Mouse (Mus musculus) midbrain, embryonic 16.5 days (tissue): ENCODE results near the gene Gm20388. TPM values are rescaled to one million over a fixed set of nuclear protein-coding genes. Genes with fewer than 3 reads are reported as not detected.

Experiments
- ATAC-seq: fragments of 200-750 bp; cut with Nextera tagmentation; 2 replicates; pipeline ENCODE4 v1.8.0; 2017; ENCODE audit warnings: moderate TSS enrichment
- H3K27ac ChIP-seq: fragments of 300-500 bp; sonication (generic); 2 replicates; pipeline ENCODE4 v1.5.1; 2014; ENCODE audit warnings: mild to moderate bottlenecking, low read length, mixed read lengths
- H3K27me3 ChIP-seq: fragments of 300-500 bp; sonication (generic); 2 replicates; pipeline ENCODE4 v1.6.1; 2014; ENCODE audit warnings: low read depth, low read length, mixed read lengths; ENCODE audit not compliant: control insufficient read depth, insufficient read depth
- H3K36me3 ChIP-seq: fragments of 300-500 bp; sonication (generic); 2 replicates; pipeline ENCODE4 v1.6.1; 2014; ENCODE audit warnings: mild to moderate bottlenecking, low read length, moderate library complexity, mixed read lengths; ENCODE audit not compliant: control insufficient read depth, insufficient read depth
- H3K4me1 ChIP-seq: fragments of 300-500 bp; sonication (generic); 2 replicates; pipeline ENCODE4 v1.6.1; 2014; ENCODE audit warnings: mild to moderate bottlenecking, low read length, mixed read lengths; ENCODE audit not compliant: control insufficient read depth, insufficient read depth
- H3K4me2 ChIP-seq: fragments of 300-500 bp; sonication (generic); 2 replicates; pipeline ENCODE4 v1.6.1; 2014; ENCODE audit warnings: mild to moderate bottlenecking, low read length, mixed read lengths
- H3K4me3 ChIP-seq: fragments of 300-500 bp; sonication (generic); 2 replicates; pipeline ENCODE4 v1.5.1; 2014; ENCODE audit warnings: low read depth, mild to moderate bottlenecking, low read length, moderate library complexity, mixed read lengths
- H3K9ac ChIP-seq: fragments of 300-500 bp; sonication (generic); 2 replicates; pipeline ENCODE4 v1.6.1; 2014; ENCODE audit warnings: low read depth, low read length, mixed read lengths
- H3K9me3 ChIP-seq: fragments of 300-500 bp; sonication (generic); replicated peaks from 2 replicates; pipeline ENCODE4 v1.6.1; 2014; ENCODE audit warnings: mild to moderate bottlenecking, low read length, mixed read lengths; ENCODE audit not compliant: control insufficient read depth, poor library complexity, severe bottlenecking
- WGBS: fragments of 180-500 bp; shearing (Covaris S2); extraction: QIAGEN DNeasy Blood & Tissue Kit; methylation state at CpG from one replicate; pipeline ENCODE4 v1.1.7; 2014; 5-methylcytosine and 5-hydroxymethylcytosine counted together
- polyA plus RNA-seq: library from polyadenylated mRNA; unstranded; fragments of >200 nt; fragmentation: Nextera tagmentation; extraction: Ambion mirVana; gene quantifications from 2 replicates; pipeline ENCODE4 v1.2.1, GENCODE M21; 2015

Gm20388 gene
- polyA plus RNA-seq, 1 experiment from 2014 or later = 7.5 TPM

DNA sequence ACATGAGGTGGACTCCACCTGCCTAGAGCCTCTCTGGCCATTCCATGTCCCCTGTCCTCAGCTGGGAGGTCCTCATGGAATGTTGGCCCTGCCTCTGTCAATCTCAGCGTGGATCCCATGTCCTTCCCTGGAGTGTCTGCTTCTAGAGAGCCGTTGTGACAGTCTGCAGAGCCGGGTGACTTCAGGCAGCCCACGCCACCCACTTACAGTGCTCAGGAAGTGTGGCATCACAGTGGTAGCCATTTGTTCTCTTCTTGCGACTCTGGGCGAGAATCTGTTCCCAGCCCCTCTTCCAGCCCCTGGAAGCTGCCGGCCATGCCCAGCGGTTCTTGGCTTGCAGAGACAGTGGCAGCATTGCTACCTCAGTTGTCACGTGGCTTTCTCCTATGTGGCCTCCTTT lies 509.0 kb downstream of the Gm20388 start:
- H3K4me2 ChIP-seq = no peak overlapping the region
- no peaks in the 10 kb centered on the region for H3K9me3 ChIP-seq
- ATAC-seq = no peak
- WGBS = 83% methylated on average over 9 of the region's 9 CpGs
- no peaks in the 10 kb centered on the region for H3K27me3 ChIP-seq
- no peaks in the 10 kb centered on the region for H3K36me3 ChIP-seq
- H3K4me1 ChIP-seq = peaks cover 56% of the 10 kb centered on the region
- H3K4me3 ChIP-seq = no peak overlapping the region
- no peak overlapping the region for H3K9ac ChIP-seq
- H3K27ac ChIP-seq = no peak overlapping the region

- WGBS = 81% methylated on average over 5 of the region's 5 CpGs
- ATAC-seq = no peak
- H3K4me1 ChIP-seq = peaks cover 62% of the 10 kb centered on the region
Observed at GRCm38 (mm10) chr8:120420226-120420625, 509.6 kb downstream of the Gm20388 start.

DNA sequence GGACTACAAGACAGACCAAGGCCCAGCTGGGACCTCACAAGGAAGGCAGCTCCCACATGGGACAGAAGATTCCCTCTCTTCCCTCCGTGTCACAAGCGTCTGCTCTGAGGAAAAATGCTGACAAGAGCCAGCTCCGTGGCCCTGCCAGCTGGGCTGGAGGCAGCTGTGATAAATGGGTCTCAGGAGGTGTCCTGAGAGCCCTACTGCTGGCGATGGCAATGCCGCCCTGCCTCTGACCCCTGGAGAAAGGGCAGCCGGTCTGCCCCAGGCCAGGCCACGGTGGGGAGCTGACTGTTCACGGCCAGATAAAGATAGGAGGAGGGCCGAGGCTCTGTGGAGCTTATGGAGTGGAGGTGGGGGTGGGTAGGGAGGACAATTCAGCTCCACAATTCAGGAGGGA lies 511.0 kb downstream of the Gm20388 start:
- H3K27me3 ChIP-seq = no peaks in the 10 kb centered on the region
- no peaks in the 10 kb centered on the region for H3K36me3 ChIP-seq
- H3K9ac ChIP-seq = 0 out of 2 replicates have a peak overlapping the region, but pooled peaks have one; percentile 20
- ATAC-seq = no peak
- H3K27ac ChIP-seq = peak overlapping the region; percentile 24; the same call in 1 of the 2 replicates
- H3K4me1 ChIP-seq = peaks cover 63% of the 10 kb centered on the region
- no peak overlapping the region for H3K4me3 ChIP-seq
- H3K9me3 ChIP-seq = no peaks in the 10 kb centered on the region
- 15% methylated on average over 9 of the region's 9 CpGs for WGBS
- no peak overlapping the region for H3K4me2 ChIP-seq

More at GRCm38 (mm10) chr8:120420226-120420625, 509.6 kb downstream of the Gm20388 start:
- H3K36me3 ChIP-seq = no peaks in the 10 kb centered on the region
- H3K27ac ChIP-seq = no peak overlapping the region
- no peaks in the 10 kb centered on the region for H3K27me3 ChIP-seq
- H3K9ac ChIP-seq = no peak overlapping the region
- H3K4me2 ChIP-seq = no peak overlapping the region
- H3K4me3 ChIP-seq = no peak overlapping the region
- H3K9me3 ChIP-seq = no peaks in the 10 kb centered on the region

DNA sequence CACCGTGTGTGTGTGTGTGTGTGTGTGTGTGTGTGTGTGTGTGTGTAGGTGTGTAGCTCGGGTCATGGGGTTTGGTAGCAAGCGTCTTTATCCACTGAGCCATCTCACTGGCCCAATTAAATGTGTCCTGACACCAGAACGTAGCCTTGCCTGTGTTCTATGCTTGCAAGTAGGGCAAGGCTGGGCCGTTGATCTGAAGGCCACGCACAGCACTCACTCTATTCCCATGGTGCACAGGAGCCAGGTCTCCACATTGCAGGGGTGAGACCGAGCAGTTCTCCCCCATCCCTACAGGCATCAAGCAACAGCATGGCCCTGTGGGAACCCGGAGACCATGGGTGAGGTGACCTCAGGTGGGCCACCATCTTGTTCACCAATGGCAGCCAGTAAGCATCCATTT lies 511.6 kb downstream of the Gm20388 start:
- no peak for ATAC-seq
- 78% methylated on average over 8 of the region's 8 CpGs for WGBS
- H3K27me3 ChIP-seq = no peaks in the 10 kb centered on the region
- no peak overlapping the region for H3K9ac ChIP-seq
- no peak overlapping the region for H3K4me2 ChIP-seq
- H3K4me1 ChIP-seq = peaks cover 63% of the 10 kb centered on the region
- H3K36me3 ChIP-seq = no peaks in the 10 kb centered on the region
- no peaks in the 10 kb centered on the region for H3K9me3 ChIP-seq
- no peak overlapping the region for H3K4me3 ChIP-seq
- no peak overlapping the region for H3K27ac ChIP-seq

GRCm38 (mm10) chr8:120423576-120423975 lies 512.9 kb downstream of the Gm20388 start:
- Histone ChIP-seq H3K9ac (no peak overlapping the region), H3K4me1 (peaks cover 57% of the 10 kb centered on the region), H3K27me3 (no peaks in the 10 kb centered on the region), H3K9me3 (no peaks in the 10 kb centered on the region), H3K4me2 (no peak overlapping the region), H3K27ac (peak overlapping the region; percentile 93), H3K36me3 (no peaks in the 10 kb centered on the region), H3K4me3 (no peak overlapping the region)
- no peak for ATAC-seq
- 25% methylated on average over 7 of the region's 7 CpGs for WGBS

DNA sequence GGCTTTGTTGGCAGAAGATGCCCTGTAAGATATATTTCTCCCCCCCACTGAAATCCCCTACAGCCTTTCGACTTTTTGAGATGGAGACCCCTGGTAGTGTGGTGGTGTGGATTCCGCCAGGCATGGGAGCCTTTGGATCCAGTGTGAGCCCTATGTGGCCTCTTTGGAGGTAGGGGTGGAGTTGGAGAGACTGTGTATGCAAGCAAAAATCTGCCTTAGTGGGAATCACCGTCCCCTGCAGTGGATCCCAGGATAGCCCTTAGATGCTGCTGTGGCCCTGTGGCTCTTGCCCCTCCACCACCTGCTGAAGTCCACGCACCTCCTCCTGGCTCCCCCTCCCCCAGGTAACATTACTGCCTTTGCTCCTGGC lies 514.2 kb downstream of the Gm20388 start:
- Histone ChIP-seq H3K4me3 (no peak overlapping the region), H3K9me3 (no peaks in the 10 kb centered on the region), H3K36me3 (no peaks in the 10 kb centered on the region), H3K4me1 (peaks cover 57% of the 10 kb centered on the region), H3K27me3 (no peaks in the 10 kb centered on the region), H3K27ac (peak overlapping the region; percentile 93), H3K4me2 (peak overlapping the region; percentile 19), H3K9ac (peak overlapping the region; percentile 60)
- 18% methylated on average over 4 of the region's 4 CpGs for WGBS
- 0 out of 2 replicates have a peak, but pooled peaks have one; percentile 4 for ATAC-seq

DNA sequence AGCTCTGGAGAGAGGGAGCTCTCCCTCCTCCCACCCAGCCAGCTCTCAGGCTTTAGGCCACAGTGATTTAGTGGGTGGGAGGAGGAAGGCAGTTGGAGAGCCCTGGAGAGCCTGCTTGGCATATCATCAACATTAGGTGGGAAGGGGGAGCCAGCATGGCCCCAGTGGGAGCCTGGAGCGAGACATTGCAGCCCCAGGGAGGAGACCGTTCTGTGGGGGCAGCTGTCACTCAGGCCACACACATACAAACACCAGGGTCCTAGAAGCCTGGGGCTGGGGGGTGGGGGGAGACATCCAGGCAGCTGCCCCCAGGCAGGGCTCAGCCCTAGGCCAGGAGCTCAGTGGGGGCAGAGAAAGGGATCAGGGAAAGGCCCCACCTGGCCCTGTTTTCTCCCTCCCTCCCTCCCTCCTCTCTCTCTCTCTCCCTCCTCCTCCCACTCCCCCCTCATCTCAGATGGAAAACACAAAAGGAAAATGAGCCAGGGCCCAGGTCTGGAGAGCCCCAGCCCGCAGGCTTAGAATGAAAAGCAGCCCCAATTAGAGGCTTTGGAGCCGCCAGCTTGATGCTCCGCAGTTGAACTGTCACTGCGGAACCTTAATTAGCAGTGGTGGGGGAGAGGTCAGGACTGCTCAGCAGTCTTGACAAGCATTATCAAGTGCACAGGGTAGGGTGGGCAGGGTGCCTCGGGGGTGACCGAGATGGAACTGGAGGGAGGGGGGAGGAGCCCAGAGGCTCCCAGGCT lies 514.7 kb downstream of the Gm20388 start:
- peak overlapping the region; percentile 26 for H3K4me2 ChIP-seq
- 4% methylated on average over 8 of the region's 8 CpGs for WGBS
- H3K9ac ChIP-seq = peak overlapping the region; percentile 60

DNA sequence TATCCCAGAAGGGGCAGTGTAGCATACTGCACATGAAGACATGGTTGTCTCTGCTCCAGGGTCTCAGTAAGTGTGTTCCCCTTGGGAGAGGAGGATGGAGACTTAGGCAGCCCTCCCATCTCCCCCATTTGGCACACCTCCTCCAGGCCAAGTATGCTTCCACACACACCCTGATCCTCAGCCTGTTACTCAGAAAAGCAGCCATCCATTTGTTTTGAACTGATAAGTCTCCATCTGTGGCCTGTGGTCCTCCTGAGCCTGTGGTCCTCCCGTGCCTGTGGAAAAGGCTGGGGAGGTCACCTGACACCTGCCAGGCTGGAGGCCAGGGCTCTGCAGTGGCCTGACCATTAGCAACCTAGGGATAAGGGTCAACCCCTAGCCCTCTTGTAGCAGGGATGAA lies 515.5 kb downstream of the Gm20388 start:
- Histone ChIP-seq H3K9me3 (no peaks in the 10 kb centered on the region), H3K36me3 (no peaks in the 10 kb centered on the region), H3K27ac (peak overlapping the region; percentile 93), H3K4me1 (peaks cover 57% of the 10 kb centered on the region), H3K4me2 (peak overlapping the region; percentile 26; the same call in 1 of the 2 replicates), H3K4me3 (no peak overlapping the region), H3K27me3 (no peaks in the 10 kb centered on the region), H3K9ac (no peak overlapping the region)
- no peak for ATAC-seq
- WGBS = 30% methylated on average over 1 of the region's 1 CpGs

More for the DNA sequence above, 514.7 kb downstream of the Gm20388 start:
- H3K27ac ChIP-seq = peak overlapping the region; percentile 93
- no peaks in the 10 kb centered on the region for H3K27me3 ChIP-seq
- H3K9me3 ChIP-seq = no peaks in the 10 kb centered on the region
- no peaks in the 10 kb centered on the region for H3K36me3 ChIP-seq
- ATAC-seq = peak; percentile 79
- H3K4me1 ChIP-seq = peaks cover 57% of the 10 kb centered on the region
- no peak overlapping the region for H3K4me3 ChIP-seq

- ATAC-seq = no peak
- peak overlapping the region; percentile 93 for H3K27ac ChIP-seq
- 18% methylated on average over 20 of the region's 20 CpGs for WGBS
- no peak overlapping the region for H3K4me3 ChIP-seq
- H3K4me2 ChIP-seq = no peak overlapping the region
- H3K36me3 ChIP-seq = no peaks in the 10 kb centered on the region
- 0 out of 2 replicates have a peak overlapping the region, but pooled peaks have one; percentile 11 for H3K9ac ChIP-seq
- H3K4me1 ChIP-seq = peaks cover 51% of the 10 kb centered on the region
- no peaks in the 10 kb centered on the region for H3K9me3 ChIP-seq
- H3K27me3 ChIP-seq = no peaks in the 10 kb centered on the region
Observed at GRCm38 (mm10) chr8:120426622-120427385, 516.2 kb downstream of the Gm20388 start.
